Mouse (Mus musculus): Measurements from ENCODE around the gene Fyb. TPM values are rescaled to one million over a fixed set of nuclear protein-coding genes. Genes with fewer than 3 reads are reported as not detected.

Gene Fyb
- polyA plus RNA-seq, 1 experiment from 2014 or later, result 7.9 TPM

DNA sequence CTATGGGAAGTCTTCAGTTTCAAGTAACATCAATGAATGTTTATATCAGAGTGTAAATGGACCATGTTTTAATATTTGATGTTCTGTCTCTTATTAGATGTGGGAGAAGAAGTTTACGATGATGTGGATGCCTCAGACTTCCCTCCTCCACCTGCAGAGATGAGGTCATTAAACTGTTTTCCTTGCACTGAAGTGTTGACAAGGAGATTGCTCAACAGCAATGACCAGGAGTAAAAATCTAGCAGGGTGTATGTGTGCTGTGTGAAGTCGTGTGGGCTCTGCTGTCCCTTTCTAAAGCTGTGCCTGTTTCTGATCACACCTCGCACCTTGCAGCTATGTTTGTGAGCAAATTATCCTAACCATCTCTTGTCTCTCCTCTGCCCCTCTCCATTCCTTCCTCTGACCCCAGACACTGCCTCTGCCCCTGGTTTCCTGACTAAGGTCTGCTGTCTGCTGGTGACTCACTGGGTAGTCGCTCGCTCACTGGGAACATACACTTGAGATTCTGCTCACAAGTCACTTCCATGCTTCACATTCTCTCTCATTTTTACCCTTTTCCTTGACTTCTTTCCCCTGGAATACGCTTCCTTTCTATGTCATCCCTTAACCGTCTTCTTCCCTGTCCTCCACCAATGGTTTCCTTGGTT lies 126.2 kb downstream of the Fyb start:
- H3K4me1 ChIP-seq (replicated peaks; ENCODE audit: control insufficient read depth, insufficient read depth, low read length), result no peaks in the 10 kb centered on the region
- no peak overlapping the region for H3K9ac ChIP-seq (ENCODE audit: low read length)
- no peak overlapping the region for H3K4me2 ChIP-seq (ENCODE audit: low read depth, low read length)
- H3K4me3 ChIP-seq (ENCODE audit: low read length), result no peak overlapping the region
- no peaks in the 10 kb centered on the region for H3K27me3 ChIP-seq (ENCODE audit: control insufficient read depth, insufficient read depth, low read depth, low read length)
- 54% methylated on average over 7 of the region's 7 CpGs for WGBS
- H3K36me3 ChIP-seq (ENCODE audit: control insufficient read depth, insufficient read depth, low read length), result no peaks in the 10 kb centered on the region
- ATAC-seq (ENCODE audit: low read depth), result peak; percentile 41; the same call in 1 of the 2 replicates
- no peak overlapping the region for H3K27ac ChIP-seq (ENCODE audit: low read length)
- H3K9me3 ChIP-seq (ENCODE audit: control insufficient read depth, low read length), result no peaks in the 10 kb centered on the region

DNA sequence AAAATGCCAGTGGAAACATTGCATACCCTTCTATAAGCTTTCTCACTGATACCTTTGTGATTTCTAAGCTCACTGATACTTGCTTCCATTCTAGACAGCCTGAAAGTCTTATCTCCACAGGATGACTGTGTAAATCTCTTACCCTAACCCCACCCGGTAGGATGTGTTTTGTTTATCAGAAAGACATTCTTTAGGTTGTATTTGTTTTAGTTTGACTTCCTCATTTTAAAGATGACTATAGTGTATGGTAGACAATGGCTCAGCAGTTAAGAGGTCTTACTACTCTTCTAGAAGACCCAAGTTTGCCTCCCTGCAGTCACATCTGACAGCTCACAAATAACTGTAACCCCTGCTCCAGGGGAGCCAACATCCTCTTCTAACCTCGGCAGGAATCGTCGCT lies 130.4 kb downstream of the Fyb start:
- Histone ChIP-seq H3K4me1 (replicated peaks; ENCODE audit: control insufficient read depth, insufficient read depth, low read length) (no peaks in the 10 kb centered on the region), H3K9me3 (ENCODE audit: control insufficient read depth, low read length) (no peaks in the 10 kb centered on the region), H3K4me2 (ENCODE audit: low read depth, low read length) (no peak overlapping the region), H3K36me3 (ENCODE audit: control insufficient read depth, insufficient read depth, low read length) (no peaks in the 10 kb centered on the region), H3K27ac (ENCODE audit: low read length) (no peak overlapping the region), H3K9ac (ENCODE audit: low read length) (no peak overlapping the region), H3K27me3 (ENCODE audit: control insufficient read depth, insufficient read depth, low read depth, low read length) (no peaks in the 10 kb centered on the region), H3K4me3 (ENCODE audit: low read length) (no peak overlapping the region)
- 32% methylated on average over 4 of the region's 4 CpGs for WGBS
- peak; percentile 64; the same call in 1 of the 2 replicates for ATAC-seq (ENCODE audit: low read depth)

DNA sequence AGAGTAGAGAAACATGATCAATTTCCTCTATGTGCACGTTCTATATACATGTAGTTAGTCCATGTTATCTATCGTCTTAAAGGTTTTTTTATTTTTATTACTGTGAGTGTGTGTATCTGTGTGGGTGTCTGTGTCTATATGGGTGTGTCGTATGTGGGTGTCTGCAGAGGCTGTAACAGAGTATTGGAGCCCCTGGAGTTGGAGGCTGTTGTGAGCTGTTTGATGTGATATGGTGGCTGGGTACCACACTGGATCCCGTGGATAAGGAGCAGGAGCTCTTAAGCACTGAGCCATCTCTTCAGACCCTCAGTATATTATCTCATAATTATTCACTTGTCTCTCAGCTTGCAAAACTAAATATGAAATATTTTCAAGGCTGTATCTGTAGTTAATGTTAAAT lies 135.4 kb downstream of the Fyb start:
- H3K4me2 ChIP-seq (ENCODE audit: low read depth, low read length), result no peak overlapping the region
- H3K27me3 ChIP-seq (ENCODE audit: control insufficient read depth, insufficient read depth, low read depth, low read length), result no peaks in the 10 kb centered on the region
- no peak overlapping the region for H3K4me3 ChIP-seq (ENCODE audit: low read length)
- H3K9me3 ChIP-seq (ENCODE audit: control insufficient read depth, low read length), result no peaks in the 10 kb centered on the region
- H3K4me1 ChIP-seq (replicated peaks; ENCODE audit: control insufficient read depth, insufficient read depth, low read length), result no peaks in the 10 kb centered on the region
- H3K9ac ChIP-seq (ENCODE audit: low read length), result no peak overlapping the region
- 79% methylated on average over 4 of the region's 4 CpGs for WGBS
- H3K36me3 ChIP-seq (ENCODE audit: control insufficient read depth, insufficient read depth, low read length), result no peaks in the 10 kb centered on the region
- ATAC-seq (ENCODE audit: low read depth), result no peak
- H3K27ac ChIP-seq (ENCODE audit: low read length), result no peak overlapping the region

DNA sequence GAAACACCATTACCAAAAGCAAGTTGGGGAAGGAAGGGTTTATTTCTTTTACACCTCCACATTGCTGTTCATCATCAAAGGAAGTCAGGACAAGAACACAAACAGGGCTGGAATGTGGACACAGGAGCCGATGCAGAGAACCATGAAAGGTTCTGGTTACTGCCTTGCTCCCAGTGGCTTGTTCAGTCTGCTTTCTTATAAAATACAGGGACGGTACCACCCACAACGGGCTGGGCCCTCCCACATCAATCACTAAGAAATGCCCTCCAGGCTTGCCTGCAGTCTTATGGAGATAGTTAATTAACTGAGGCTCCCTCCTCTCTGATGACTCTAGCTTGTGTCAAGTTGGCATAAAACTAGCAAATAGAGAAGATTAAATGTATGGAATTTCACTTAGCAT lies 139.3 kb downstream of the Fyb start:
- WGBS, result 45% methylated on average over 3 of the region's 3 CpGs
- no peak overlapping the region for H3K27ac ChIP-seq (ENCODE audit: low read length)

DNA sequence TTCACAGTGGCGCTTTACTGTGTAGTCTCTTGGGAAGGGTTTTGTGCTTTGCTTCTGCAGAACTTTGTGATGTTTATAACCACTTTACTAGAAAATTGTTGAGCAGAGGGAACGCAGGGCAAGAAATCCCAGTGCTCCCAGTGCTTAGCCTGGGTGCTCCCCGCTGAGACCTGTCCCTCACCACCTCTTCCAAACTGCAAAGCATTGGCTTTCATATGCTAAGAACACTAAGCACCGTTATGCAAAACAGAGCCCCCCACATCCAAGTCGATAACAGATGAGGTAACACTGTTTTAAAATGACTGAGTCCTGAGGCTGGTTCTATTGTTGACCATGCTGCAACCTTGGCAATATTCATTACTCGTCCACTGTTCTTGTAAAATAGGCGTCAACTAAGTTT lies 141.3 kb downstream of the Fyb start:
- no peak for ATAC-seq (ENCODE audit: low read depth)
- WGBS, result 63% methylated on average over 7 of the region's 7 CpGs

More for the DNA sequence above, 139.3 kb downstream of the Fyb start:
- no peaks in the 10 kb centered on the region for H3K36me3 ChIP-seq (ENCODE audit: control insufficient read depth, insufficient read depth, low read length)
- ATAC-seq (ENCODE audit: low read depth), result no peak
- H3K4me2 ChIP-seq (ENCODE audit: low read depth, low read length), result no peak overlapping the region
- no peaks in the 10 kb centered on the region for H3K9me3 ChIP-seq (ENCODE audit: control insufficient read depth, low read length)
- H3K9ac ChIP-seq (ENCODE audit: low read length), result no peak overlapping the region
- H3K4me3 ChIP-seq (ENCODE audit: low read length), result no peak overlapping the region
- H3K4me1 ChIP-seq (replicated peaks; ENCODE audit: control insufficient read depth, insufficient read depth, low read length), result no peaks in the 10 kb centered on the region
- no peaks in the 10 kb centered on the region for H3K27me3 ChIP-seq (ENCODE audit: control insufficient read depth, insufficient read depth, low read depth, low read length)

DNA sequence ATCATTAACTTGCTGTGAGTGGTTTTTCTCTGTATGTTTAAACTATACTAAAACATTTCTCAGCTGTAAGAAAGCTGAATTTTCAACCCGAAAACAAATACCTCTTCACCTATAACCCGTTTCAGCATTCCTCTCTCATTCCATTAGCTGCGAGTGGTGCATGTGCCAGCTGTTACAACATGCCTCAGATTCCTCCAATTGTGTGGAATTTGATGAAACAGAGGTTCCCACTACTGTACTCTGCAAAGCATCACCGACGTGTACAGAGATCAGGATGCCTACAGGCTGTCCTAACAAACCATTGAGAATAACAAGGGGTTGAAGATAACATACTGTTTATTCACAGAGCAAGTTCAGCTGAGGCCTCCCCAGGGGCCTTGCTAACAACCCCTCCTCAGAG lies 143.4 kb downstream of the Fyb start:
- no peaks in the 10 kb centered on the region for H3K36me3 ChIP-seq (ENCODE audit: control insufficient read depth, insufficient read depth, low read length)
- ATAC-seq (ENCODE audit: low read depth), result peak; percentile 60; the same call in 1 of the 2 replicates
- no peaks in the 10 kb centered on the region for H3K9me3 ChIP-seq (ENCODE audit: control insufficient read depth, low read length)
- no peaks in the 10 kb centered on the region for H3K27me3 ChIP-seq (ENCODE audit: control insufficient read depth, insufficient read depth, low read depth, low read length)
- WGBS, result 17% methylated on average over 5 of the region's 5 CpGs
- H3K4me3 ChIP-seq (ENCODE audit: low read length), result no peak overlapping the region
- H3K27ac ChIP-seq (ENCODE audit: low read length), result no peak overlapping the region
- no peak overlapping the region for H3K9ac ChIP-seq (ENCODE audit: low read length)
- no peaks in the 10 kb centered on the region for H3K4me1 ChIP-seq (replicated peaks; ENCODE audit: control insufficient read depth, insufficient read depth, low read length)
- H3K4me2 ChIP-seq (ENCODE audit: low read depth, low read length), result no peak overlapping the region

More for the DNA sequence above, 141.3 kb downstream of the Fyb start:
- Histone ChIP-seq H3K9ac (ENCODE audit: low read length) (no peak overlapping the region), H3K4me1 (replicated peaks; ENCODE audit: control insufficient read depth, insufficient read depth, low read length) (no peaks in the 10 kb centered on the region), H3K9me3 (ENCODE audit: control insufficient read depth, low read length) (no peaks in the 10 kb centered on the region), H3K27me3 (ENCODE audit: control insufficient read depth, insufficient read depth, low read depth, low read length) (no peaks in the 10 kb centered on the region), H3K36me3 (ENCODE audit: control insufficient read depth, insufficient read depth, low read length) (no peaks in the 10 kb centered on the region), H3K4me3 (ENCODE audit: low read length) (no peak overlapping the region), H3K4me2 (ENCODE audit: low read depth, low read length) (no peak overlapping the region), H3K27ac (ENCODE audit: low read length) (no peak overlapping the region)

DNA sequence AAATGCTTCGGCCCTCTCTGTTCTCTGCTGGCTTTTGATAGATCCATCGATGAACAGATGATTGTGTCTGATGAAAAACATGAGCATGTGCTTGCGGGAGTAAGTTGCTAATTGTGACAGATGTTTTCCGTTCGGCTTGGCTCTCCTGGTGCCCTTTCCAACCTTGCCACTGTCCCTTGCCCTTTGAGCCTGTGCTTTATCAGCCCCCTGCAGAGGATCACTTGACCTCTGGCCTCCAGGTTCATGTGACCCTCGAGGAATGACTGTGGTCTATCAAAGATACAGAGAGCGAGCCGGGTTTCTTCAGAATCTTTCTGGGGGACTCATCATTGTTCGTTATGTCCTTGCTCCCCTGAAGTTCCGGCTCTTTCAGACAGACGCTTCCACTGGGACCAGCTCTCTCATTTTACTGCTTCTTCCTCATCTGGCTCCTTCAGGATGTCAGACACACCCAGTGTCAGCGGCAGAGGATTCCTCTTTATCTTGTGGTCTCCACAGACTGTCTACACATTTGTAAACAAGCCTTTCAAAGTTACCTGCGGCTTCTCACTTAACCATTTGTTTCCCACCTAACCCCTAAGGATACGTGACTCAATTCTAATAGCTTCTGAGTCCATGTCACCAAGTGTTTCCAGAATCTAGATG lies 146.3 kb downstream of the Fyb start:
- Histone ChIP-seq H3K36me3 (ENCODE audit: control insufficient read depth, insufficient read depth, low read length) (no peaks in the 10 kb centered on the region), H3K9ac (ENCODE audit: low read length) (no peak overlapping the region), H3K4me1 (replicated peaks; ENCODE audit: control insufficient read depth, insufficient read depth, low read length) (no peaks in the 10 kb centered on the region), H3K4me2 (ENCODE audit: low read depth, low read length) (no peak overlapping the region), H3K27ac (ENCODE audit: low read length) (no peak overlapping the region), H3K9me3 (ENCODE audit: control insufficient read depth, low read length) (no peaks in the 10 kb centered on the region), H3K4me3 (ENCODE audit: low read length) (no peak overlapping the region), H3K27me3 (ENCODE audit: control insufficient read depth, insufficient read depth, low read depth, low read length) (no peaks in the 10 kb centered on the region)
- no peak for ATAC-seq (ENCODE audit: low read depth)
- WGBS, result 28% methylated on average over 14 of the region's 14 CpGs

DNA sequence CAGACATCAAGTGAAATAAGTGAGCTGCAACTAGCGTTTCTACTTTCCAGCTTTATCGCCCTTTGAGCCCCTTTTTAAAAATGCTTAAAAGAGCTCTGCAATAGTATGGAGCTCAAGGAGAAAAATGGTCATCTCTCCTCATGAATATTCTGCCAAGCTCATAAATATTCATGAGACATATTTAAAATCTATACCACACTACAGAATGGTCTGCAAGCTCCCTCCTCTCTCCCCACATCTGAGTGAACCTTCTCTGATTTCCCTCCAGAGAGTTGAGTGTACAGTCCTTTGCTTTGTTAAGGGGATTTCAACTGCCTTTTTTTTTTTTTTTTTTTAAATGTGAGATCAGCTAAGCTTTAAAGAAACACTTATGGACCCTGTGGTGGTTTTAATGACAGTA lies 155.8 kb downstream of the Fyb start:
- ATAC-seq (ENCODE audit: low read depth), result no peak
- Histone ChIP-seq H3K36me3 (ENCODE audit: control insufficient read depth, insufficient read depth, low read length) (no peaks in the 10 kb centered on the region), H3K4me2 (ENCODE audit: low read depth, low read length) (no peak overlapping the region), H3K4me3 (ENCODE audit: low read length) (no peak overlapping the region), H3K9ac (ENCODE audit: low read length) (no peak overlapping the region), H3K9me3 (ENCODE audit: control insufficient read depth, low read length) (no peaks in the 10 kb centered on the region), H3K27ac (ENCODE audit: low read length) (no peak overlapping the region), H3K27me3 (ENCODE audit: control insufficient read depth, insufficient read depth, low read depth, low read length) (no peaks in the 10 kb centered on the region), H3K4me1 (replicated peaks; ENCODE audit: control insufficient read depth, insufficient read depth, low read length) (no peaks in the 10 kb centered on the region)
- WGBS, result 73% methylated on average over 2 of the region's 2 CpGs

DNA sequence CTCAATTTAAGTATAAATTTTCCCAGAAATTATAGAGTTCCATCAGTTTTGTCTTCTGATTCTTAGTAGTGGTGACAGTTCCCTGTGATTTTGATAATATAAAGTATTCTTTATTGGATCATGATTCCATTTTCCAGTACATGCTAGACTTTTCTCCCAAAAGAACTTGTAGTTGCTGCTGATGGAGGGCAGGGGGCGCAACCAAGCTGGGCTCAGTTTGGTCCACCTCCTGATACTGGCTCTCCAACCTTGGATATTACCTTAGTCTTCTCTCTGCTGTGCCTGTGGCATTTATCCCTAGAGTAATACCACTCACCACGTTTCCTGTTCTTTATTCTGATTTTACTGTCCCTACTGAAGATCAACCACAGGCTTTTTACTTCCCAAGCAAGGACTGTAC lies 179.5 kb downstream of the Fyb start:
- no peaks in the 10 kb centered on the region for H3K27me3 ChIP-seq (ENCODE audit: control insufficient read depth, insufficient read depth, low read depth, low read length)
- H3K4me1 ChIP-seq (replicated peaks; ENCODE audit: control insufficient read depth, insufficient read depth, low read length), result no peaks in the 10 kb centered on the region
- no peaks in the 10 kb centered on the region for H3K9me3 ChIP-seq (ENCODE audit: control insufficient read depth, low read length)
- H3K4me3 ChIP-seq (ENCODE audit: low read length), result no peak overlapping the region
- no peak overlapping the region for H3K27ac ChIP-seq (ENCODE audit: low read length)
- ATAC-seq (ENCODE audit: low read depth), result no peak
- H3K9ac ChIP-seq (ENCODE audit: low read length), result no peak overlapping the region
- no peaks in the 10 kb centered on the region for H3K36me3 ChIP-seq (ENCODE audit: control insufficient read depth, insufficient read depth, low read length)
- no peak overlapping the region for H3K4me2 ChIP-seq (ENCODE audit: low read depth, low read length)
- WGBS, result 52% methylated on average over 2 of the region's 2 CpGs
